Mouse (Mus musculus) forebrain, embryonic 10.5 days (tissue): ENCODE results near the gene Ank. TPM values are rescaled to one million over a fixed set of nuclear protein-coding genes. Genes with fewer than 3 reads are reported as not detected.
A peak's percentile ranks its signal among the peaks of the same experiment; 100 is the strongest.

ENCODE experiments used
- DNase-seq: peaks from one replicate; pipeline ENCODE4 v3.0.0-alpha.2; 2017; ENCODE audit warnings: low spot score; ENCODE audit errors: extremely low spot score
- H3K27ac ChIP-seq: fragments of 300-500 bp; sonication (generic); 2 replicates; pipeline ENCODE4 v1.5.1; 2016; ENCODE audit warnings: mild to moderate bottlenecking
- H3K27me3 ChIP-seq: fragments of 300-500 bp; sonication (generic); 2 replicates; pipeline ENCODE4 v1.6.1; 2016; ENCODE audit warnings: mild to moderate bottlenecking; ENCODE audit not compliant: poor library complexity, severe bottlenecking
- H3K36me3 ChIP-seq: fragments of 300-500 bp; sonication (generic); replicated peaks from 2 replicates; pipeline ENCODE4 v1.6.1; 2016; ENCODE audit warnings: mild to moderate bottlenecking, moderate library complexity
- H3K4me1 ChIP-seq: fragments of 300-500 bp; sonication (generic); 2 replicates; pipeline ENCODE4 v1.6.1; 2016
- H3K4me3 ChIP-seq: fragments of 300-500 bp; sonication (generic); 2 replicates; pipeline ENCODE4 v1.5.1; 2016; ENCODE audit warnings: mild to moderate bottlenecking, moderate library complexity
- H3K9me3 ChIP-seq: fragments of 300-500 bp; sonication (generic); 2 replicates; pipeline ENCODE4 v1.6.1; 2016; ENCODE audit warnings: mild to moderate bottlenecking, moderate library complexity
- WGBS: fragments of 180-500 bp; shearing (Covaris S2); methylation state at CpG from one replicate; pipeline ENCODE4 v1.1.7; 2016; 5-methylcytosine and 5-hydroxymethylcytosine counted together
- polyA plus RNA-seq: library from polyadenylated mRNA; unstranded; fragments of >200 nt; fragmentation: Nextera tagmentation; extraction: Ambion mirVana; gene quantifications from 2 replicates; pipeline ENCODE4 v1.2.1, GENCODE M21; 2016

The Ank gene
- polyA plus RNA-seq, 1 experiment from 2014 or later, result 5.5 TPM

DNA sequence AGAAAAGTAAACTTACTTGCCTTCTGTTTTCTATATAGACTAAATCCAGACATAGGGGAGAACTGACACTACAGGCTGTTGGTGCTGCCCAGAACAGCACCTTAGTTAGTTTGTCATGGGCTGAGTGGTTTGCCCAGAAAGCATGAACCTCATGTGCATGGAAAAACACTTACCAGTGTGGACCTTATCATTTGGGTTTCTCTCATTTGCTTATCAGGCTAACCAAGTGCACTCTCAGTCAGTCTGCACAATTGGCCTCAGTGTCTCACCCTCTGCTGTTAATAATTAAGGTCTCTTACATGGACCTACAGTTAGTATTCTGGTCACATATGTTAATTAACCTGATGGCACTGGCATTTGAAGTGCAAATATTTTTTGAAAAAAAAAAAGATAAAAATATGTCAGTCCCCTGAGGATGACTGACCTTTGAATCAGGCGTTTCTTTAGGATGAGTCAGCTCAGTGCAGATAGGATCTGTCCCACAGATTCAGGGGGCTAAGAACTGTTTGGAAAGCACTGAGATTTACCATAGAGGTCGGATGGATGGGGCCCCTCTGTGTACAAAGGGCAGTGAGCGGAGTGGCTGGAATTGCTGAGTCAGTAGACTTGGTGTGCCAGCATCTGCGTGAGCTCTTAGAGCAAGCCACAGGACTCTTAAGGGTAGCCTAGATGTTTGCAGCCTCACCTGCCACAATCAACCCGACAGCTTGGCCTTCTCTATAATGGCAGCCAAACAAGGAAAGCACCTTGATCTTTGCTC, 39.8 kb downstream of the Ank start:
- no peak for DNase-seq
- WGBS, result 75% methylated on average over 5 of the region's 5 CpGs
- Histone ChIP-seq H3K36me3 (no peaks in the 10 kb centered on the region), H3K27ac (0 out of 2 replicates have a peak overlapping the region, but pooled peaks have one; percentile 7), H3K4me3 (no peak overlapping the region), H3K9me3 (no peaks in the 10 kb centered on the region), H3K27me3 (no peaks in the 10 kb centered on the region), H3K4me1 (peaks cover 23% of the 10 kb centered on the region)

DNA sequence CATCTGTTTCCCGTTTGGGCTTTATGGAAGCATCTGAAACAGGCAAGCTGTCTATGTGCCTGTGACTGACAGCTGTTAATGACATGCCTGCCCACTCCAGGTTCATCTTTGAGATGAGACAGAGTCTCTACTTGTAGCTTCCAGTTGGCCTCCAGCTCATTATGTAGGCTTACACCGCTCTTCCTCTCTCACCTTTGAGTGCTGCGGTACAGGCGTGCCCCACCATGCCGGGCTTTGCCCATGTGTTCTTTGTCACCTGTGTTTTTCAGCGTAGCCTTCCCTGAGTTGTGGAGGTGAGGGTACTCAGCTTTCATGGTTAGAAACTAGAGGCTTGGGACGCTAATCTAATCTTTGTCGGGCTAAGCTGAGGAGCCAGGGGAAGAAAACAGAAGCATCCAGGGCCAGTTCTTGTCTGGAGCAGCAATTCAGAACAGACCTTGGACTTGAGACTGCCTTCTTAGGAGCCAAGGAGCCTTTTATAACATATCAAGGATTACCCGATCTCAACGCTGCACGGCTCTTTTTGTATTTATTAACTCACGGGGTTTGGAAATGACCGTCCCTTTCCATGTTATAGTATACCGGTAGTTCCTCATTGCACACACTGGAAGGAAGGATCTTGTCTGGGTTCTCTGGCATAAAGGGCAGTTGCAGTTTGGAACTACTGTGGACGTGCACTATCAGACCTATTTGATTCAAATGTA, 40.6 kb downstream of the Ank start:
- H3K4me1 ChIP-seq, result peaks cover 20% of the 10 kb centered on the region
- H3K27me3 ChIP-seq, result no peaks in the 10 kb centered on the region
- H3K36me3 ChIP-seq, result no peaks in the 10 kb centered on the region
- no peak overlapping the region for H3K4me3 ChIP-seq
- 0 out of 2 replicates have a peak overlapping the region, but pooled peaks have one; percentile 7 for H3K27ac ChIP-seq
- H3K9me3 ChIP-seq, result no peaks in the 10 kb centered on the region
- 90% methylated on average over 15 of the region's 15 CpGs for WGBS
- no peak for DNase-seq

DNA sequence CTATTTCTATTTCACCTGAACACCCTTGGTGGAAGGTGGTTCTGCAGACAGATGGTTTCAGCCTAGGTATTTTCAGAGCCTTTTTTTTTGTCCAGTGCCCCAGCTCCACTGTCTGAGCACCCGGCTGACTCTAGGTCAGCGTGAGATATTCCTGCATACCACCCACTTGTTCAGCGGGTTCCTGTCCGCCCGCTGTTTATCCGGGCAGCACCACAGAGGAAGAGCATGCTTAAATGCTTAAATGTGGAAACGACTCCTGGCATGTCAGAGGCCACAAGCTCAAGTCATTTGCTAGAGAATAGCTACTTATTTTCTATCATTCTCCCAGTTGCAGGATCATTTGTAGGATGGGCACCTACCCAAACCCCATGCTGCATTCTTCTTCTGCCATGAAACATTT, 41.7 kb downstream of the Ank start:
- Histone ChIP-seq H3K27me3 (no peaks in the 10 kb centered on the region), H3K9me3 (no peaks in the 10 kb centered on the region), H3K4me3 (no peak overlapping the region), H3K36me3 (no peaks in the 10 kb centered on the region), H3K4me1 (peaks cover 15% of the 10 kb centered on the region), H3K27ac (no peak overlapping the region)
- DNase-seq, result no peak
- WGBS, result 92% methylated on average over 7 of the region's 7 CpGs

DNA sequence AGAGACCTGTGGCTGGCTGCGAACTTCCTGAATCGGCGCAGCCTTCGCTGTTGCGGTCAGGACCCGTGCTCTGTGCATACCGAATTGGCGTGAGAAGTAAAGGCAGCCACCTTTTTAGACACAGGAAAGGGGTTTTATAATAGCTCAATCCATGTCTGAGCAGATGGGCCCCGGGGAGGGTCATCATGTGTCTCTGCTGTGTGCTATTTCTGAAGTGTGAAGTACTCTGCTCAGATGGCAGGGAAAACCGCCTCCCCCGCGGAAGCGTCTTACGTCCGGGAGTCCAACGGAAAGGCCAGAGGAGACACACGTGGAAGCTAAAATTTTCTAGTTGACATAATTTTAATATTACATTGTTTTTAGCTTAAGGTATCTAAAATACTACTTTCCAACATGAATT, 42.5 kb downstream of the Ank start:
- Histone ChIP-seq H3K36me3 (no peaks in the 10 kb centered on the region), H3K9me3 (no peaks in the 10 kb centered on the region), H3K4me1 (peaks cover 15% of the 10 kb centered on the region), H3K27ac (no peak overlapping the region), H3K27me3 (no peaks in the 10 kb centered on the region), H3K4me3 (no peak overlapping the region)
- no peak for DNase-seq
- WGBS, result 93% methylated on average over 17 of the region's 17 CpGs

DNA sequence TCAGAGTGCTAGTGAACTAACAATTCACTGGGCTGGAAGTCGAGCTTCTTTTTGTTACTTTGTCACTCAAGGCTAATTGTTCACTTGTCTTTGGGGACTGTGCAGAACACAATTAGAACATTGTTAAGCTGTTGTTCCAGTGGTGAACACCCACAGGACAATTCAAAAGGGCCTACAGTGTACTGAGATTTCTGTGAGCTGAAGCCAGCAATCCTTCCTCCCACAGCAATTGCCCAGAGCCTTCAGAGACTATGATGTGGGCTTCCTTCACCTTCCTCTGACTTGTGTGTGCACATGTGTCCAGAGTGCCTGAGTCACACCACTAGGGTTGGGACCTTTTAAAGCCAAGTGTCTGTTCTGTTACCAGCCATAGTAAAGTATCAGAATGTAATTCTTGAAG, 50.5 kb downstream of the Ank start:
- 58% methylated on average over 1 of the region's 1 CpGs for whole genome bisulfite sequencing
- Histone ChIP-seq H3K9me3 (no peaks in the 10 kb centered on the region), H3K27ac (no peak overlapping the region), H3K4me3 (no peak overlapping the region), H3K36me3 (no peaks in the 10 kb centered on the region), H3K4me1 (peaks cover 14% of the 10 kb centered on the region; the same call in 1 of the 2 replicates), H3K27me3 (no peaks in the 10 kb centered on the region)
- DNase-seq, result no peak

DNA sequence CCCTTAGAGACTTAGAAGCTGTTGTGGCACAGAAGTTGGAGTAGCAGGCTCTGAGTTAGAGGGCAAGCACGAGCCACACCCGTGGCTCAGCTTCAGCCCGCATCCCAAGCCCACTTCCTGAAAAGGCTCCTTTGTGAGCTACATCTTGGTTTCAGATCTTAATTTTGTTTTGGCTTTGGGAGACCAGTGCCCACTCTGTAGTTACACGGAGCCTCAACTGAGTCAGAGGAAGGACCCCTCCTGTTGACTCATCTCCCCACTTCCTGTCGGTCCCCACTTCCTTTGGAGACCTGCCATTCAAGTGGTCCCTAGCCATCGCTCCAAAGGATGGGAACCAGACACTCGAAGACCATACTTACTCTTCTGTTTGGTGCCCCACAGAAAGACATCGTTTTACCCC, 51.5 kb downstream of the Ank start:
- 86% methylated on average over 8 of the region's 8 CpGs for WGBS
- H3K9me3 ChIP-seq, result no peaks in the 10 kb centered on the region
- no peak overlapping the region for H3K4me3 ChIP-seq
- peaks cover 14% of the 10 kb centered on the region; the same call in 1 of the 2 replicates for H3K4me1 ChIP-seq
- no peak for DNase-seq
- H3K27me3 ChIP-seq, result no peaks in the 10 kb centered on the region
- no peaks in the 10 kb centered on the region for H3K36me3 ChIP-seq
- no peak overlapping the region for H3K27ac ChIP-seq

DNA sequence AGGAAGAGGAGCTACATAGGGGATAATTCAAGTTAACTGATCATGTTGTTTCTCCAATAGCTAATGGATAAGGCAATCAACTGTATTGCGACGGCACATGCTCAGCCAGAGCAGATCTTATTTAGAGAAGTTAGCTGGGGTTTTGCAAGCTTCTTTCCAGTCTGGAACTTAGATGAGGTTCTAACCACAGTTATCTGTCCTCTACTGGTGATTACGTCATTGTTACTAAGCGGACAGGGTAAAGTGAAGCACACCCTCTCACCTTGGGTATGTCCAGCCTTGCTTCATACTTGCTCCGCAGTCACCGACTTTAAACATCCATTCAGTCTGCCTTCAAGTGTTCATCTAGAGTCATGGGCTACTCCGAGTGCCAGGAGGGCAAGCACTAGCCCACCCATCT, 53.4 kb downstream of the Ank start:
- Histone ChIP-seq H3K27me3 (no peaks in the 10 kb centered on the region), H3K9me3 (no peaks in the 10 kb centered on the region), H3K4me3 (no peak overlapping the region), H3K27ac (no peak overlapping the region), H3K36me3 (no peaks in the 10 kb centered on the region), H3K4me1 (peaks cover 14% of the 10 kb centered on the region; the same call in 1 of the 2 replicates)
- WGBS, result 93% methylated on average over 7 of the region's 7 CpGs
- DNase-seq, result no peak

DNA sequence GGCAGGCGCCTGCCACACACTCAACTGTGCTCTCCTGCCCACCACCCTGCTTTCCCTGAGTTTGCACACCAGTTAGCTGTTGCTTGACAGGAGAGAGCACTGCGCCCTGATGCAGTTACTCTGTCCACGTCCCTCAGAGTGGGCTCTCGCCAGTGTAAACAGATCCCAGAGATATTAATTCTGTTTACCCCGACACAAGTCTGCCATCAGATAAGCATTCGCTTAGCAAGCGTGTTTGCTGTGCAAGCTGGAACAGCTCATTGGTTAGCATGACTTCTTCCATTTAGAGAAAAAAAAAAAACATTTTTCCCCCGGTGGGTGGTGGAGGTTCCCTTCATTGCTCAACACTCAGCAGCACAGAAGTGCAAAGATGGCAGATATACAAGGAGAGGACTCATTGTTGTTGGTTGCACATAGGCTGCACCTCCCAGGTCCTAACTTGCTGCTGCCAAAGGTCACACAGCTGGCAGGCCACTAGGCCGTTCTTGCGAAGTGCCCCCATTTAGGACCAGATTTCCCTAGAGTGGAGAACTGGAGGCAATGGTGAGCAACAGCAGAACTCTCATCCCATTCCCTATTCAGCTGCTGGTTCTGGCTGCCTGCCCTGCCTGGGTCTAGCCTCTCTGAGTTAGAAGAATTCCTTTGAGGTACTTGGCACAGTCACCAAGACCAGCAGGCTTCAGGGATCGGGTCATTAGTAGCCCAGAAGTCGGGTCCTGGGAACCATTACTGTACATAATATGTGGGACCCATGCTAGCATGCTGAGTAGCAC, 58.9 kb downstream of the Ank start:
- Histone ChIP-seq H3K9me3 (no peaks in the 10 kb centered on the region), H3K27me3 (no peaks in the 10 kb centered on the region), H3K4me1 (no peaks in the 10 kb centered on the region), H3K4me3 (no peak overlapping the region), H3K36me3 (no peaks in the 10 kb centered on the region), H3K27ac (no peak overlapping the region)
- 95% methylated on average over 12 of the region's 12 CpGs for WGBS
- DNase-seq, result no peak

DNA sequence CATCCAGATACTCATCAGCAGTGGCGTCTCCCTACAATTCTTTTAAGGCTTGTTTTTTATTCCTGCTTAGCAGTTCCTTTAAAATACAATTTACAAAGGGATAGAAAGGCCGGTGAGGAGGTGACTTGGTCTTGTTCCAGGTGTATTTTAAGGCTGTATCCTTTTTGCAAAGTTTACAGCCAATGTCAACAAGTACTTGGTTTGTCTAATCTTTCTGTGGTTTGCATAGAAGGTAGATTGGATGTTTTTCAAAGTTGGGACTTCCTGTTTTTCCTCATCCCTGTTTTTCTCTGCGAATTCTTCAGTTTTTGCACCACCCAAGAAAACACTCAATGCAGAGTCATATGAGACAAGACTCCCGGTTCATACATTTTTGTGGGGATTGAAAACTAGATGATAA, 62.4 kb downstream of the Ank start:
- no peaks in the 10 kb centered on the region for H3K4me1 ChIP-seq
- 85% methylated on average over 4 of the region's 4 CpGs for WGBS

DNA sequence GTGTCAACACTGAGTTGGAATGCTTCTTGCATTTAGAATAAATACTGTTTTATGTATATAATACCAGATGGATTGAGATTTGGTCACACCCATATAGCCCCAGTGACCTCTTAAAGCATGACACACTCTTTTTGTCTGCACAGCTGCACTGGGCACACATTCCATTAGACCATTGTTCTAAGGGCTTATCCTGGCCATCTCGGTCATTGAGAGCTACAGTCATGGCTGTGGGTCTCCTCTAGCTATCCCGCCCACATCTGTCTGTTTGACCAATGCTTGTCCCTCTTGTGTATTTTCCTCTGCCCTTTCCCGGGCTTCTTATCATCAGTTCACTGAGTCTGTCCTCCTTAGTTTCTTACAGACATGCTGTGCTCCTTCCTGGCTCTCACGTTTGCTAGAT, 63.5 kb downstream of the Ank start:
- Histone ChIP-seq H3K4me1 (no peaks in the 10 kb centered on the region), H3K4me3 (no peak overlapping the region), H3K27me3 (no peaks in the 10 kb centered on the region), H3K9me3 (no peaks in the 10 kb centered on the region), H3K36me3 (no peaks in the 10 kb centered on the region), H3K27ac (no peak overlapping the region)
- DNase-seq, result no peak
- 60% methylated on average over 4 of the region's 4 CpGs for WGBS

More for the DNA sequence above, 62.4 kb downstream of the Ank start:
- no peak for DNase-seq
- Histone ChIP-seq H3K27ac (no peak overlapping the region), H3K9me3 (no peaks in the 10 kb centered on the region), H3K27me3 (no peaks in the 10 kb centered on the region), H3K4me3 (no peak overlapping the region), H3K36me3 (no peaks in the 10 kb centered on the region)

DNA sequence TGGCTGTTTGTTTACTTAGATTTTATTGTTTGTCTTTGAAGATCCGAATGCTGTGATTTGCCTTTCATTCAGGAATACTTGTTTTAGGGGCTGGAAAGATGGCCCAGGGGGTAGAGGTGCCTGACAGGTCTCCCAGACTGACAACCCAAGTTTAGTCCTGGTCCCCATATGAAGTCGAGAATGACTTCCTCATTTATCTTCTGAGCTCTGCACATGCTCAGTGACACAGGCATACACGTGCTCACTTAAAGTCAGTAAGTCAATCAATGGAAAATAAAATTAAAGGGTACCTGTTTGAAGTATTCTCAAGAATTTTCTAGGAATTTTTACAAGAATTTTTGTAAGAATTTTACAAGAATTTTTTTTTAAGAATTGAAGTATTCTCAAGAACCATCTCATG, 66.6 kb downstream of the Ank start:
- WGBS, result 80% methylated on average over 3 of the region's 3 CpGs
- no peaks in the 10 kb centered on the region for H3K36me3 ChIP-seq
- DNase-seq, result no peak
- no peaks in the 10 kb centered on the region for H3K27me3 ChIP-seq
- H3K9me3 ChIP-seq, result no peaks in the 10 kb centered on the region
- 0 out of 2 replicates have a peak, but pooled peaks cover 4% of the 10 kb centered on the region for H3K4me1 ChIP-seq
- no peak overlapping the region for H3K4me3 ChIP-seq
- no peak overlapping the region for H3K27ac ChIP-seq

DNA sequence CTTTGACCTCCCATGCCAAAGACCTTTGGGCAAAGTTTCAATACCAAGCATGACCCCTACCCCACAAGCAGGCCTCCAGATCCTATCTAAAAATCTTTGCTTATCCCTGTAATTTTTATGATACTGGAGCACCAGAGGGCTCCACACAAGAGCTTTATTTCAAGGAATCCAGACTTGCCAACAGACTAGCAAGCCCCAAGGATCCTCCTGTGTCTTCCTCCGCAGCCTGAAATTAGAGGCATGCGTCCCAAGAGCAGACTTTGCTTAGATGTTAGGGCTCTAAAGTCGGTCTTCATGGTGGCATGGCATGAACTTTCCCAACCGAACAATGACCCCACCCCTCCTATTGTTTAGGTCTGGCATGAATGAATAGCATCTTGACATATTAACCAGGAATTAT, 69.2 kb downstream of the Ank start:
- H3K4me1 ChIP-seq, result 0 out of 2 replicates have a peak, but pooled peaks cover 4% of the 10 kb centered on the region
- H3K36me3 ChIP-seq, result no peaks in the 10 kb centered on the region
- no peaks in the 10 kb centered on the region for H3K27me3 ChIP-seq
- no peak for DNase-seq
- WGBS, result 90% methylated on average over 4 of the region's 4 CpGs
- no peaks in the 10 kb centered on the region for H3K9me3 ChIP-seq
- H3K27ac ChIP-seq, result no peak overlapping the region
- H3K4me3 ChIP-seq, result no peak overlapping the region

DNA sequence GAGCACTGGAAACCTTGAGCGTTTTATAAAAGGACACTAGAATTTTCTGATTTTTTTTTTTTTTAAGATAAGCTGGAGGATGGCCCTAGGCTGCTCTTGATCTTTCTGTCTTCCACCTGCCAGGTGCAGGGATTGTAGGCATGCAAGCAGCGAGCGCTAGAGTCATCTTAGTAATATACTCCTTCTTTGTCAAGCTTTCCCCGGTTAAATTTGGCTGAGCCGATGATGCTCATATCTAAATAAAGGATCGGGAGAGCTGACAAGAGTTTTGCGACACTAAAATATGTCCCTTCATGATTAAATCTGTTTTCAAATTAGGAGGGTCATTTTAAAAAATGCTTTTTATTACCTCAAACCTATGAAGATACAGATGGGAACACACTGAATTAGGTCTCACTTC, 69.7 kb downstream of the Ank start:
- no peak for DNase-seq

More for the DNA sequence above, 69.7 kb downstream of the Ank start:
- H3K36me3 ChIP-seq, result no peaks in the 10 kb centered on the region
- H3K4me3 ChIP-seq, result no peak overlapping the region
- WGBS, result 97% methylated on average over 7 of the region's 7 CpGs
- H3K4me1 ChIP-seq, result 0 out of 2 replicates have a peak, but pooled peaks cover 4% of the 10 kb centered on the region
- H3K27ac ChIP-seq, result no peak overlapping the region
- H3K9me3 ChIP-seq, result no peaks in the 10 kb centered on the region
- no peaks in the 10 kb centered on the region for H3K27me3 ChIP-seq
